Mouse (Mus musculus) neural tube, embryonic 14.5 days (tissue): ENCODE data around the gene 4930402F06Rik. TPM values are rescaled to one million over a fixed set of nuclear protein-coding genes. Genes with fewer than 3 reads are reported as not detected.
A peak's percentile ranks its signal among the peaks of the same experiment; 100 is the strongest.

Experiments
- ATAC-seq: fragments of 200-750 bp; cut with Nextera tagmentation; 2 replicates; pipeline ENCODE4 v1.8.0; 2017; ENCODE audit warnings: low read depth, mild to moderate bottlenecking, moderate TSS enrichment, moderate library complexity
- H3K27ac ChIP-seq: fragments of 300-500 bp; sonication (generic); 2 replicates; pipeline ENCODE4 v1.5.1; 2014; ENCODE audit warnings: low read depth, mild to moderate bottlenecking, control low read depth, low read length, moderate library complexity, mixed read lengths
- H3K27me3 ChIP-seq: fragments of 300-500 bp; sonication (generic); 2 replicates; pipeline ENCODE4 v1.6.1; 2014; ENCODE audit warnings: low read length; ENCODE audit not compliant: control insufficient read depth, insufficient read depth
- H3K36me3 ChIP-seq: fragments of 300-500 bp; sonication (generic); 2 replicates; pipeline ENCODE4 v1.6.1; 2014; ENCODE audit warnings: low read length, mixed read lengths; ENCODE audit not compliant: control insufficient read depth, insufficient read depth
- H3K4me1 ChIP-seq: fragments of 300-500 bp; sonication (generic); 2 replicates; pipeline ENCODE4 v1.6.1; 2014; ENCODE audit warnings: low read length; ENCODE audit not compliant: control insufficient read depth, insufficient read depth
- H3K4me2 ChIP-seq: fragments of 300-500 bp; sonication (generic); 2 replicates; pipeline ENCODE4 v1.6.1; 2014; ENCODE audit warnings: mild to moderate bottlenecking, low read depth, low read length, control low read depth
- H3K4me3 ChIP-seq: fragments of 300-500 bp; sonication (generic); 2 replicates; pipeline ENCODE4 v1.5.1; 2014; ENCODE audit warnings: low read depth, low read length, control low read depth, mixed read lengths
- H3K9ac ChIP-seq: fragments of 300-500 bp; sonication (generic); replicated peaks from 2 replicates; pipeline ENCODE4 v1.6.1; 2014; ENCODE audit warnings: low read depth, mild to moderate bottlenecking, control low read depth, low read length, mixed read lengths
- H3K9me3 ChIP-seq: fragments of 300-500 bp; sonication (generic); 2 replicates; pipeline ENCODE4 v1.6.1; 2016; ENCODE audit warnings: low read length; ENCODE audit not compliant: control insufficient read depth
- WGBS: fragments of 180-500 bp; shearing (Covaris S2); extraction: QIAGEN DNeasy Blood & Tissue Kit; methylation state at CpG from one replicate; pipeline ENCODE4 v1.1.7; 2014; 5-methylcytosine and 5-hydroxymethylcytosine counted together
- polyA plus RNA-seq: library from polyadenylated mRNA; unstranded; fragments of >200 nt; fragmentation: Nextera tagmentation; extraction: Ambion mirVana; gene quantifications from 2 replicates; pipeline ENCODE4 v1.2.1, GENCODE M21; 2014

4930402F06Rik gene
- polyA plus RNA-seq, 1 experiment from 2014 or later = not detected

GRCm38 (mm10) chr2:35437796-35438195, 40.8 kb upstream of the 4930402F06Rik start:
- Histone ChIP-seq H3K9ac (no peak overlapping the region), H3K27me3 (no peaks in the 10 kb centered on the region)
- 96% methylated on average over 2 of the region's 2 CpGs for WGBS

DNA sequence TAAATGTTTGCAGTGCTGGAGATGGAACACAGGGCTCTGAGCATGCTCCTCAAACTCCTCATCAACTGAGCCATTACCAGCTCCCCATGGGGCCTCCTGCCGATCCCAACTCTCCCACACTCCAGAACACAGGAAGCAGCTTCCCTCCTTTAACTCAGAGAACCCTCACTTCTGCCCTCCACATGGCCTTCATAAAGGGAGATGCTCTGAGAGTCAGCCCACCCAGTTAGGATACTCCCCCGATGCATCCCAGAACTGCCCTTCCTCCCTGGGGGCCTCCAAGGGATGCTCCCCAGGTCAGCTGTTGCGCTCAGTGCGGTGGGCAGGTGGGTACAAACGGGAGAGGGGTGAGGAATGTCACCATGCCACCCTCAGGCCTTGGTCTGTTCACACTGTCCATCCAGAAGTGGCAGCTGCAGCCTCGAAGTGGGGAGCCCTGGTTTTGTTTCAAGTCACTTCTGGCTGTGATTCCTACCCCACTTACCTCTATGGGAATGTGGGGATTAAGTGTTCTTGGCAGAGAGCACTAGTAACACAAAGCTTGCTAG, 37.7 kb upstream of the 4930402F06Rik start:
- no peak overlapping the region for H3K27ac ChIP-seq
- H3K4me1 ChIP-seq = no peaks in the 10 kb centered on the region
- no peaks in the 10 kb centered on the region for H3K36me3 ChIP-seq
- no peaks in the 10 kb centered on the region for H3K27me3 ChIP-seq
- no peak overlapping the region for H3K9ac ChIP-seq
- no peak overlapping the region for H3K4me2 ChIP-seq
- H3K9me3 ChIP-seq = no peaks in the 10 kb centered on the region
- 67% methylated on average over 6 of the region's 6 CpGs for WGBS
- no peak for ATAC-seq
- no peak overlapping the region for H3K4me3 ChIP-seq

More at GRCm38 (mm10) chr2:35437796-35438195, 40.8 kb upstream of the 4930402F06Rik start:
- no peak overlapping the region for H3K27ac ChIP-seq
- no peaks in the 10 kb centered on the region for H3K36me3 ChIP-seq
- H3K4me2 ChIP-seq = no peak overlapping the region
- no peak overlapping the region for H3K4me3 ChIP-seq
- ATAC-seq = no peak
- no peaks in the 10 kb centered on the region for H3K4me1 ChIP-seq
- no peaks in the 10 kb centered on the region for H3K9me3 ChIP-seq

DNA sequence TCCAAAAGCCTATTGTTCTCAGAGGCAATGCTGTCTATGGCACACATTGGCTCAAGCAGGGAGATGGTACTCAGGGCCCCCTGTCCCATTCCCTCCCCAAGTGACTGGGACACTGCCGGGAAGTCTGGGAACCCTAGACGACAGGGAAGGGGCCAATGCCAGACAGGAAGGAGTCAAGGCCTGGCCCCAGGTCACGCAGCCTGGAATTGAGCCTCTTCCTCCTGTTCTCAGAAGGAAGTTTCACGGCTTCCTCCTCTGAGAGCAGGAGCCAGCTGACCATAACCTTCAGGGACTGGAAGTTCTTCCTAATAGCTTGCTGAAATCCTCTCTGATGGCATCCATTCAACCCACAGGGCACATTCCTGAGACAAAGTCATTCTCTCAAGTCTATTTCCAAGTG, 36.5 kb upstream of the 4930402F06Rik start:
- Histone ChIP-seq H3K4me3 (no peak overlapping the region), H3K36me3 (no peaks in the 10 kb centered on the region), H3K9me3 (no peaks in the 10 kb centered on the region), H3K4me2 (no peak overlapping the region), H3K9ac (no peak overlapping the region), H3K4me1 (no peaks in the 10 kb centered on the region), H3K27ac (no peak overlapping the region), H3K27me3 (no peaks in the 10 kb centered on the region)
- WGBS = 79% methylated on average over 4 of the region's 4 CpGs
- ATAC-seq = no peak

DNA sequence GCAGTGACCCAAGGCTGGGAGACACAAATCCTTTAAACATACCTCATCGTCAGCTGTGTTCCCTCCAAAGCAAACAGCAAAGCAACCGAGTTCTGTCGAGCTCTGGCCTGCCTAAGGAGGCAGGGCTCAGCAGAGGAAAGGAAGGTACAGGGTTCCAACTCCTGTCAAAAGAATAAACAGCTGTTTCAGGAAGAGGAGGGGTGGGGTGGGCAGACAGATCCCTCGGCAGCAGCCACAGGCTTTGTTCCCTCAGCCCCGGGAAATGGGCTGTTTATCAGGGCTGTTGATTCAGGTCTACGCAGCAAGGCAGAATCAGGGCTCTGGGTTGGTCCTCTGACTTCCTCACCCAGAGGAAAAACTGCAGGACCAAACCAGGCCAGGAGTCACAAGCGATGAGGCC, 35.5 kb upstream of the 4930402F06Rik start:
- Histone ChIP-seq H3K4me1 (no peaks in the 10 kb centered on the region), H3K9ac (no peak overlapping the region), H3K4me3 (no peak overlapping the region), H3K4me2 (no peak overlapping the region), H3K36me3 (no peaks in the 10 kb centered on the region), H3K9me3 (no peaks in the 10 kb centered on the region), H3K27ac (0 out of 2 replicates have a peak overlapping the region, but pooled peaks have one; percentile 39), H3K27me3 (no peaks in the 10 kb centered on the region)
- WGBS = 30% methylated on average over 7 of the region's 7 CpGs
- no peak for ATAC-seq

DNA sequence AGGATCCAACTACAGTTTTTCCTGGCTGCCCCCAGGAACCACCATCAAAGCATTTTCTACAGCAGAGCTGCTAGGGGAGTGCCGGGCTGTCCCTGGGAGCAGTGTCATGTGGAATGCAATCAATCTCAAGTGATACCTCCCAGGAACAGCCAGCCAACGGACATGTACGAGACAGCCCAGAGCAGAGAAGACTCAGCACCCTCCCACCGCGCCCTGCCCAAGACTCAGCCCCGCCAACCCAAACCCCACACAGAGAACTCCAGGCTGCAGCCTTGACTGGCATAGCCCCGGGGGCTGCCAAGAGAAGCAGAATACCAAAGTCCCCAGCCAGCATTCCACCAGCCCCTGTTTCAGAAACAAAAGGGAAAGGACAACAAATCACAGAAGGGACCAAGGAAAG, 35.0 kb upstream of the 4930402F06Rik start:
- Histone ChIP-seq H3K36me3 (no peaks in the 10 kb centered on the region), H3K4me3 (no peak overlapping the region), H3K27ac (peak overlapping the region; percentile 39; the same call in 1 of the 2 replicates), H3K4me2 (no peak overlapping the region), H3K9me3 (no peaks in the 10 kb centered on the region), H3K4me1 (no peaks in the 10 kb centered on the region), H3K27me3 (no peaks in the 10 kb centered on the region), H3K9ac (no peak overlapping the region)
- 25% methylated on average over 7 of the region's 7 CpGs for WGBS
- no peak for ATAC-seq

DNA sequence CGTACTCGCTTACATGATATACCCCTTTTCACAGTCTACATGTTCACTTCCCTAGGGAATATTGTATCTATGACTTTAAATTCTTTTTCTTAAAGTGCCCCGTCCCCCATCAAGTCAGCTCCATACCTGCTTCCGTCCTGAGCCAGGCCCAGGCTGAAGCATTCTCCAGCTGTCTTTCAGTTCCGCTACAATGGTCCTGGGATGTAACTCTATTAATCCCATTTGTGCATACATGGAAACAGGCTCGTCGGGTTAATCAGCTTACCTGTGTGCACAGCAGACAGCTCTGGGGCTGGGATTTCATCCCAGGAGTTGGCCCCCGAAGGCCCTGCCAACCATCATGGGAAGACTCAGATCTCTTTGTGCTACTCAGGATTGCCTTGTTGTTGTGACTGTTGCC, 33.8 kb upstream of the 4930402F06Rik start:
- Histone ChIP-seq H3K9ac (no peak overlapping the region), H3K4me1 (no peaks in the 10 kb centered on the region), H3K4me3 (no peak overlapping the region), H3K9me3 (no peaks in the 10 kb centered on the region), H3K36me3 (no peaks in the 10 kb centered on the region), H3K4me2 (no peak overlapping the region), H3K27ac (no peak overlapping the region), H3K27me3 (no peaks in the 10 kb centered on the region)
- ATAC-seq = no peak
- WGBS = 89% methylated on average over 8 of the region's 8 CpGs

DNA sequence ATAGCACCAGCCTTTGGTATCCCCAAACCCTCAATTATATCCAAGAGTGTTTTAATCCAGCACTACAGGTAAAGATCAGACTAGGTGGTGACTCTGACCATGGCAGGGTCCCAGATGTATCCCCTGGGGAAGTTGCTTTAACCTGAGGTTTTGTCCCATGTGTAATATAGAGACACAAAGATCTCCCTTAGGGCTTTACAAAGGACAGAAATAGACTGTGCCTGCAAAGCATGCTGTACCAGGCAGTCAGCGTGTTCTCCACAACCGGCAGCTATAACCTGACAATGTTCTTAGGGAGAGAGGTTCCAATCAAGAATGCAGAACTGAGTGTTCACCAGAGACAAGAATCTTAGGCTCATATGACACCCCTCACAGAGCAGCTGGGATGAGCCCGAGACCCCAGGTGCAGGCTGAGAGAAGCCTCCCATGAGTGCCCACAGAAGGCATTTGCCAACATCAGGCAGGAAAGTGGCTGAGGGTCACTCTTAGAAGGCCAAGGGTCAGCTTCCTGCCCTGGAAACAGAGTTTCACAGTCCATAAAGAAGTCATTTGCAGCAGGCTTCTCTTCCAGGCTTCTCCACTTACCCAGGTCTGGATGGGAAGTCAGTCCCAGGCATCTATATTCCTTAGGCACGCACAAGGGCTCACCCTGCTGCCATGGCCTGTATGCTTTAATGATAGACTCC, 31.8 kb upstream of the 4930402F06Rik start:
- Histone ChIP-seq H3K36me3 (no peaks in the 10 kb centered on the region), H3K4me3 (no peak overlapping the region), H3K4me2 (no peak overlapping the region), H3K9ac (no peak overlapping the region), H3K27me3 (no peaks in the 10 kb centered on the region), H3K27ac (no peak overlapping the region), H3K4me1 (no peaks in the 10 kb centered on the region), H3K9me3 (no peaks in the 10 kb centered on the region)
- WGBS = 71% methylated on average over 4 of the region's 4 CpGs
- ATAC-seq = no peak

GRCm38 (mm10) chr2:35427559-35427958, 30.6 kb upstream of the 4930402F06Rik start:
- H3K4me1 ChIP-seq = no peaks in the 10 kb centered on the region
- H3K27me3 ChIP-seq = no peaks in the 10 kb centered on the region
- no peaks in the 10 kb centered on the region for H3K36me3 ChIP-seq
- no peak overlapping the region for H3K27ac ChIP-seq
- no peak overlapping the region for H3K4me3 ChIP-seq
- no peak overlapping the region for H3K9ac ChIP-seq
- H3K4me2 ChIP-seq = no peak overlapping the region
- ATAC-seq = no peak
- WGBS = 46% methylated on average over 2 of the region's 2 CpGs
- no peaks in the 10 kb centered on the region for H3K9me3 ChIP-seq

- no peak overlapping the region for H3K27ac ChIP-seq
- no peaks in the 10 kb centered on the region for H3K36me3 ChIP-seq
- no peaks in the 10 kb centered on the region for H3K27me3 ChIP-seq
- no peak overlapping the region for H3K9ac ChIP-seq
- H3K4me2 ChIP-seq = no peak overlapping the region
- H3K4me3 ChIP-seq = no peak overlapping the region
- WGBS = 96% methylated on average over 1 of the region's 1 CpGs
- H3K9me3 ChIP-seq = no peaks in the 10 kb centered on the region
- no peaks in the 10 kb centered on the region for H3K4me1 ChIP-seq
- ATAC-seq = no peak
These were observed 26.9 kb upstream of the 4930402F06Rik start for GRCm38 (mm10) chr2:35423711-35424339.
